Mouse (Mus musculus) spleen, adult 12 weeks (tissue): ENCODE measurements around the gene Sfswap.

ENCODE experiments used
- DNase-seq: peaks from one replicate; pipeline ENCODE4 v3.0.0; 2022; ENCODE audit warnings: low spot score

Gene Sfswap

GRCm38 (mm10) chr5:129529571-129529970 lies 28.6 kb downstream of the Sfswap start:
- DNase-seq = no peak

- no peak for DNase-seq
These were observed 32.7 kb downstream of the Sfswap start for GRCm38 (mm10) chr5:129533731-129534130.

- DNase-seq = no peak
These were observed 33.5 kb downstream of the Sfswap start for GRCm38 (mm10) chr5:129534500-129534899.

GRCm38 (mm10) chr5:129535021-129535420 lies 34.0 kb downstream of the Sfswap start:
- no peak for DNase-seq

GRCm38 (mm10) chr5:129535431-129535830 lies 34.4 kb downstream of the Sfswap start:
- DNase-seq = no peak

GRCm38 (mm10) chr5:129538826-129539225 lies 37.8 kb downstream of the Sfswap start:
- DNase-seq = no peak

- no peak for DNase-seq
These were observed 41.2 kb downstream of the Sfswap start for GRCm38 (mm10) chr5:129542236-129542635.

- no peak for DNase-seq
These were observed 44.8 kb downstream of the Sfswap start for GRCm38 (mm10) chr5:129545787-129546186.

- DNase-seq = no peak
These were observed 48.7 kb downstream of the Sfswap start for GRCm38 (mm10) chr5:129549716-129550115.

- DNase-seq = no peak
These were observed 49.8 kb downstream of the Sfswap start for GRCm38 (mm10) chr5:129550790-129551189.

- DNase-seq = no peak
These were observed 51.0 kb downstream of the Sfswap start for GRCm38 (mm10) chr5:129551991-129552390.

GRCm38 (mm10) chr5:129553642-129554041 lies 52.6 kb downstream of the Sfswap start:
- DNase-seq = no peak

GRCm38 (mm10) chr5:129558591-129558990 lies 57.6 kb downstream of the Sfswap start:
- DNase-seq = no peak

- DNase-seq = no peak
These were observed 58.3 kb downstream of the Sfswap start for GRCm38 (mm10) chr5:129559283-129559682.

- DNase-seq = no peak
These were observed 61.3 kb downstream of the Sfswap start for GRCm38 (mm10) chr5:129562342-129562741.

GRCm38 (mm10) chr5:129568596-129568995 lies 67.6 kb downstream of the Sfswap start:
- DNase-seq = no peak

- no peak for DNase-seq
These were observed 77.2 kb downstream of the Sfswap start for GRCm38 (mm10) chr5:129578201-129578600.

GRCm38 (mm10) chr5:129580046-129580445 lies 79.0 kb downstream of the Sfswap start:
- DNase-seq = no peak

GRCm38 (mm10) chr5:129580572-129580971 lies 79.6 kb downstream of the Sfswap start:
- DNase-seq = no peak

GRCm38 (mm10) chr5:129581015-129581414 lies 80.0 kb downstream of the Sfswap start:
- DNase-seq = no peak

GRCm38 (mm10) chr5:129583331-129583730 lies 82.3 kb downstream of the Sfswap start:
- DNase-seq = no peak

- DNase-seq = peak; percentile 81
These were observed 83.0 kb downstream of the Sfswap start, which contains the start of gene Mmp17 for GRCm38 (mm10) chr5:129583761-129584582. Mmp17 (plus strand) TSS chr5:129584169.

GRCm38 (mm10) chr5:129584583-129585541 lies 83.8 kb downstream of the Sfswap start:
- peak; percentile 9 for DNase-seq
